Mouse (Mus musculus): ENCODE data around the gene Bahcc1. TPM values are rescaled to one million over a fixed set of nuclear protein-coding genes. Genes with fewer than 3 reads are reported as not detected.

The Bahcc1 gene
- polyA plus RNA-seq, 1 experiment: not detected

- H3K4me1 ChIP-seq (ENCODE audit: control insufficient read depth, insufficient read depth, low read length): peaks cover 9% of the 10 kb centered on the region; the same call in 1 of the 2 replicates
- WGBS: 94% methylated on average over 17 of the region's 17 CpGs
- no peak overlapping the region for H3K27ac ChIP-seq (ENCODE audit: insufficient read depth, low read depth, low read length)
- no peak for TF ChIP-seq POLR2A (IDR thresholded peaks at IDR 0.05; ENCODE audit: insufficient read depth, low read depth, low read length)
- TF ChIP-seq CTCF (IDR thresholded peaks at IDR 0.05; ENCODE audit: insufficient read depth, low read depth, low read length): no peak
- H3K4me3 ChIP-seq (ENCODE audit: insufficient read depth, low read depth, low read length): no peak overlapping the region
These were observed 14.4 kb upstream of the Bahcc1 start for GRCm38 (mm10) chr11:120218176-120218856.

GRCm38 (mm10) chr11:120218946-120219345, 13.8 kb upstream of the Bahcc1 start:
- Histone ChIP-seq H3K4me3 (ENCODE audit: insufficient read depth, low read depth, low read length) (no peak overlapping the region), H3K27ac (ENCODE audit: insufficient read depth, low read depth, low read length) (no peak overlapping the region), H3K4me1 (ENCODE audit: control insufficient read depth, insufficient read depth, low read length) (peaks cover 11% of the 10 kb centered on the region; the same call in 1 of the 2 replicates)
- no peak for TF ChIP-seq POLR2A (IDR thresholded peaks at IDR 0.05; ENCODE audit: insufficient read depth, low read depth, low read length)
- no peak for TF ChIP-seq CTCF (IDR thresholded peaks at IDR 0.05; ENCODE audit: insufficient read depth, low read depth, low read length)
- WGBS: 86% methylated on average over 6 of the region's 6 CpGs

GRCm38 (mm10) chr11:120219916-120220522, 12.7 kb upstream of the Bahcc1 start:
- TF ChIP-seq POLR2A (IDR thresholded peaks at IDR 0.05; ENCODE audit: insufficient read depth, low read depth, low read length) (no peak), CTCF (IDR thresholded peaks at IDR 0.05; ENCODE audit: insufficient read depth, low read depth, low read length) (no peak)
- peaks cover 17% of the 10 kb centered on the region for H3K4me1 ChIP-seq (ENCODE audit: control insufficient read depth, insufficient read depth, low read length)
- 73% methylated on average over 9 of the region's 9 CpGs for WGBS

GRCm38 (mm10) chr11:120220963-120221827, 11.6 kb upstream of the Bahcc1 start:
- no peak overlapping the region for H3K27ac ChIP-seq (ENCODE audit: insufficient read depth, low read depth, low read length)
- no peak overlapping the region for H3K4me3 ChIP-seq (ENCODE audit: insufficient read depth, low read depth, low read length)
- TF ChIP-seq POLR2A (IDR thresholded peaks at IDR 0.05; ENCODE audit: insufficient read depth, low read depth, low read length) (no peak), CTCF (IDR thresholded peaks at IDR 0.05; ENCODE audit: insufficient read depth, low read depth, low read length) (no peak)
- peaks cover 27% of the 10 kb centered on the region for H3K4me1 ChIP-seq (ENCODE audit: control insufficient read depth, insufficient read depth, low read length)
- WGBS: 75% methylated on average over 12 of the region's 12 CpGs

More at GRCm38 (mm10) chr11:120219916-120220522, 12.7 kb upstream of the Bahcc1 start:
- H3K4me3 ChIP-seq (ENCODE audit: insufficient read depth, low read depth, low read length): no peak overlapping the region
- H3K27ac ChIP-seq (ENCODE audit: insufficient read depth, low read depth, low read length): no peak overlapping the region

- Histone ChIP-seq H3K4me3 (ENCODE audit: insufficient read depth, low read depth, low read length) (no peak overlapping the region), H3K27ac (ENCODE audit: insufficient read depth, low read depth, low read length) (no peak overlapping the region), H3K4me1 (ENCODE audit: control insufficient read depth, insufficient read depth, low read length) (peaks cover 29% of the 10 kb centered on the region)
- WGBS: 93% methylated on average over 6 of the region's 6 CpGs
- TF ChIP-seq POLR2A (IDR thresholded peaks at IDR 0.05; ENCODE audit: insufficient read depth, low read depth, low read length) (no peak), CTCF (IDR thresholded peaks at IDR 0.05; ENCODE audit: insufficient read depth, low read depth, low read length) (no peak)
These were observed 10.2 kb upstream of the Bahcc1 start for GRCm38 (mm10) chr11:120222425-120223104.

GRCm38 (mm10) chr11:120223586-120224487, 8.9 kb upstream of the Bahcc1 start:
- Histone ChIP-seq H3K4me3 (ENCODE audit: insufficient read depth, low read depth, low read length) (no peak overlapping the region), H3K4me1 (ENCODE audit: control insufficient read depth, insufficient read depth, low read length) (peaks cover 42% of the 10 kb centered on the region), H3K27ac (ENCODE audit: insufficient read depth, low read depth, low read length) (peak overlapping the region; percentile 20; the same call in 1 of the 2 replicates)
- WGBS: 70% methylated on average over 19 of the region's 19 CpGs
- TF ChIP-seq CTCF (IDR thresholded peaks at IDR 0.05; ENCODE audit: insufficient read depth, low read depth, low read length) (no peak), POLR2A (IDR thresholded peaks at IDR 0.05; ENCODE audit: insufficient read depth, low read depth, low read length) (no peak)

- H3K4me3 ChIP-seq (ENCODE audit: insufficient read depth, low read depth, low read length): no peak overlapping the region
- H3K4me1 ChIP-seq (ENCODE audit: control insufficient read depth, insufficient read depth, low read length): peaks cover 48% of the 10 kb centered on the region
- TF ChIP-seq POLR2A (IDR thresholded peaks at IDR 0.05; ENCODE audit: insufficient read depth, low read depth, low read length) (no peak), CTCF (IDR thresholded peaks at IDR 0.05; ENCODE audit: insufficient read depth, low read depth, low read length) (no peak)
- peak overlapping the region; percentile 12; the same call in 1 of the 2 replicates for H3K27ac ChIP-seq (ENCODE audit: insufficient read depth, low read depth, low read length)
- WGBS: 69% methylated on average over 11 of the region's 11 CpGs
These were observed 8.1 kb upstream of the Bahcc1 start for GRCm38 (mm10) chr11:120224488-120225255.
